Mouse (Mus musculus): ENCODE data around the gene Mctp1. TPM values are rescaled to one million over a fixed set of nuclear protein-coding genes. Genes with fewer than 3 reads are reported as not detected.

Gene Mctp1
- polyA plus RNA-seq, 1 experiment from 2014 or later = 0.44 TPM

DNA sequence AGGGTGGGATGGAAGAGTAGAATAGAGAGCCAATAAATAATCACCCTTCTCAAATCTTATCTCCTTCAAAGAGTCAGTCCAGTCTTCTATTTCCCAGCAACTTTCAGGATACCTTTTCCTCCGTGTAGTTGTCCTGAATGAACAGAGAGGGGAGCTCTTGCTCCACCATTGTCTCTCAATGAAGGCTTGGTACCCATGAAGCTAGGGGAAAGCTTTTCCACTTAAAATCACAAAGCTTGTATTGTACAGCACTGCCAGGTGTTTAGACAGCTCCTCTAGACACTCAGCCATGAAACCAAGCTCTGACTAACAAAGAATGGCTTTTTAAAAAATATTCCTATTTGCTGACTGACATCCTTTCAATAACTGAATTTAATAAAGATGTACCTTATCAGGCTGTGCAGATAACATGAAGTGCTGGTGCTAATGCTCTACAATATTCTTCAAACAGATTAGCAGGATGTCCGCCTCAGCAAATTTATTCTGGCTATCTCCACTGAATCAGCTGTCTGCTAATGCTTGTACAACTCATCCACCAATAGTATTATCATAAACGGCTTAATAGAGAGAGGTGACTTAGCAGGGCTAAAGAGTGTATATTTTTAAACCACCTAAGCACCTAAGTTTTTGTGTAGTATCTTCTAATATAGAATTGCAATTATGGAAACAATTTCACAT lies 417.9 kb downstream of the Mctp1 start:
- Histone ChIP-seq H3K4me1 (ENCODE audit: control insufficient read depth, insufficient read depth, low read length) (no peaks in the 10 kb centered on the region), H3K27me3 (ENCODE audit: control insufficient read depth, insufficient read depth, low read length) (no peaks in the 10 kb centered on the region), H3K9me3 (ENCODE audit: control insufficient read depth, low read length) (no peaks in the 10 kb centered on the region), H3K36me3 (ENCODE audit: control insufficient read depth, insufficient read depth, low read length) (no peaks in the 10 kb centered on the region), H3K4me2 (ENCODE audit: low read depth) (no peak overlapping the region), H3K4me3 (ENCODE audit: low read depth, low read length) (no peak overlapping the region), H3K9ac (ENCODE audit: low read length) (no peak overlapping the region), H3K27ac (ENCODE audit: low read depth, low read length) (no peak overlapping the region)
- 51% methylated on average over 3 of the region's 3 CpGs for WGBS
- ATAC-seq (ENCODE audit: insufficient read depth, low FRiP score, low TSS enrichment) = peak; percentile 62; the same call in 1 of the 2 replicates
- peak; percentile 46 for DNase-seq (ENCODE audit: low spot score)

DNA sequence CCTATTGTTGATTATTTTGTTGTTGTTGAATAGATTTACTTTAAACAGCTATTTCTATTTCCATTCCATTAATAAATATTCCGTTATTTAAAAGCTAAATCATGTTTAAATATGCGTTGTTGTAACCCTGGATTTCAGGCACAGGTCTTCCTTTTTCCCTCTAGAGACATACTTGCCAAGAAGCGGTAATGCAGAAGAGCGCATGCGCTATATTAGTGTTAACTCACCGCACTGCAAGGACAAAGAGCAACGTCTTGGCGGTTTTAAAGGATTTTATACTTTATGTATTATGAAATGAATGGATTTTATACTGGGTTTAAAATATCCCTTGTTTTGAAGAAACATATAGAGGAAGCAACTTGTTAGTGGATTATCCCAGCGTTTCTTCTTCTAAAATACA lies 418.6 kb downstream of the Mctp1 start:
- no peaks in the 10 kb centered on the region for H3K4me1 ChIP-seq (ENCODE audit: control insufficient read depth, insufficient read depth, low read length)
- H3K9me3 ChIP-seq (ENCODE audit: control insufficient read depth, low read length) = no peaks in the 10 kb centered on the region
- no peak overlapping the region for H3K4me2 ChIP-seq (ENCODE audit: low read depth)
- no peak overlapping the region for H3K27ac ChIP-seq (ENCODE audit: low read depth, low read length)
- ATAC-seq (ENCODE audit: insufficient read depth, low FRiP score, low TSS enrichment) (no peak), DNase-seq (ENCODE audit: low spot score) (no peak)
- H3K27me3 ChIP-seq (ENCODE audit: control insufficient read depth, insufficient read depth, low read length) = no peaks in the 10 kb centered on the region
- H3K4me3 ChIP-seq (ENCODE audit: low read depth, low read length) = no peak overlapping the region
- H3K36me3 ChIP-seq (ENCODE audit: control insufficient read depth, insufficient read depth, low read length) = no peaks in the 10 kb centered on the region
- WGBS = 91% methylated on average over 9 of the region's 9 CpGs
- no peak overlapping the region for H3K9ac ChIP-seq (ENCODE audit: low read length)

DNA sequence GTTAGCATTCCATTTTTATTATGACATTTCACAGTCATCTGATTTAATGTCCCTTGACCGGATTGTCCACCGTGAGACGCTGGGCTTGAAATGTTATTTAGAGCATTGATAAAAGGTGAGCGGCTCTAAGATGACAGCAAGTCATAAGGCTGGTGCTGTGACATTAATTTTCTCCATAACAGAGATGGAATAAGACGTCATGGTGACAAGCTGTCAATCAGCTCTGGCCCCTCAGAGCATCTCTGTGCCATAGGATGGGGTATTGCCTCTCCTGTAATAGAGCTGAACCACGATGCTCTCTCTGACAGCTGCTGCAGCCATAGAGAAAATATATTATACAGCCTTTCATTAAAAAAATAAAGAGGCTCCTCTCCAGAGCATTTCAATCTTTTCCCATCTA lies 419.5 kb downstream of the Mctp1 start:
- Histone ChIP-seq H3K27me3 (ENCODE audit: control insufficient read depth, insufficient read depth, low read length) (no peaks in the 10 kb centered on the region), H3K4me2 (ENCODE audit: low read depth) (no peak overlapping the region), H3K27ac (ENCODE audit: low read depth, low read length) (no peak overlapping the region), H3K9me3 (ENCODE audit: control insufficient read depth, low read length) (no peaks in the 10 kb centered on the region), H3K4me1 (ENCODE audit: control insufficient read depth, insufficient read depth, low read length) (no peaks in the 10 kb centered on the region), H3K36me3 (ENCODE audit: control insufficient read depth, insufficient read depth, low read length) (no peaks in the 10 kb centered on the region), H3K9ac (ENCODE audit: low read length) (no peak overlapping the region), H3K4me3 (ENCODE audit: low read depth, low read length) (no peak overlapping the region)
- no peak for DNase-seq (ENCODE audit: low spot score)
- 76% methylated on average over 6 of the region's 6 CpGs for WGBS
- peak; percentile 45; the same call in 1 of the 2 replicates for ATAC-seq (ENCODE audit: insufficient read depth, low FRiP score, low TSS enrichment)

GRCm38 (mm10) chr13:76808871-76809390 lies 424.6 kb downstream of the Mctp1 start:
- H3K9me3 ChIP-seq (ENCODE audit: control insufficient read depth, low read length) = no peaks in the 10 kb centered on the region
- 17% methylated on average over 1 of the region's 1 CpGs for WGBS
- no peak for DNase-seq (ENCODE audit: low spot score)
- H3K27ac ChIP-seq (ENCODE audit: low read depth, low read length) = no peak overlapping the region
- no peak overlapping the region for H3K9ac ChIP-seq (ENCODE audit: low read length)
- H3K4me1 ChIP-seq (ENCODE audit: control insufficient read depth, insufficient read depth, low read length) = peaks cover 10% of the 10 kb centered on the region
- H3K4me2 ChIP-seq (ENCODE audit: low read depth) = no peak overlapping the region
- H3K4me3 ChIP-seq (ENCODE audit: low read depth, low read length) = no peak overlapping the region
- H3K36me3 ChIP-seq (ENCODE audit: control insufficient read depth, insufficient read depth, low read length) = no peaks in the 10 kb centered on the region
- H3K27me3 ChIP-seq (ENCODE audit: control insufficient read depth, insufficient read depth, low read length) = no peaks in the 10 kb centered on the region
- no peak for ATAC-seq (ENCODE audit: insufficient read depth, low FRiP score, low TSS enrichment)

DNA sequence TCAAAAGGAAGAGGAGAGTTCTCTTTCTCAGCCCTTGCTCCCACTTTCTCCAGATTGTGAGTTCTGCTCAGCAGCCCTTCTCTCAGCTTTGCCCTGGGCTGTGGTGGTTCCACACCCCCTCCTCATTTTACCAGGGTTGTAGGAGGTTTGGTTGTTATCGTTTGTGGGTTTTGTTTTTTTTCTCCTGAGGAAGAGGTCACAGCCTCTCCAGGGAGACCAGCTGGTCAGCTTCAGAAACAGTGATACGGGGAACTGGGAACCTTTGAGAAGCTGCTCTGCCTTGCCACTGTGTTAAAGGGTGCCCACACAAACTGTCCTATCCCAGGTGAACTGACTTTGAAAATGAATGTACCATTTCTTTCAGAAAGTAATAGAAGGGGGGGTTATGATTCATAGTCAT lies 425.5 kb downstream of the Mctp1 start:
- Histone ChIP-seq H3K36me3 (ENCODE audit: control insufficient read depth, insufficient read depth, low read length) (no peaks in the 10 kb centered on the region), H3K4me3 (ENCODE audit: low read depth, low read length) (no peak overlapping the region), H3K9me3 (ENCODE audit: control insufficient read depth, low read length) (no peaks in the 10 kb centered on the region), H3K9ac (ENCODE audit: low read length) (no peak overlapping the region), H3K27ac (ENCODE audit: low read depth, low read length) (no peak overlapping the region), H3K27me3 (ENCODE audit: control insufficient read depth, insufficient read depth, low read length) (no peaks in the 10 kb centered on the region), H3K4me2 (ENCODE audit: low read depth) (no peak overlapping the region), H3K4me1 (ENCODE audit: control insufficient read depth, insufficient read depth, low read length) (peaks cover 10% of the 10 kb centered on the region)
- 4% methylated on average over 2 of the region's 2 CpGs for WGBS
- ATAC-seq (ENCODE audit: insufficient read depth, low FRiP score, low TSS enrichment) (no peak), DNase-seq (ENCODE audit: low spot score) (peak; percentile 16)

DNA sequence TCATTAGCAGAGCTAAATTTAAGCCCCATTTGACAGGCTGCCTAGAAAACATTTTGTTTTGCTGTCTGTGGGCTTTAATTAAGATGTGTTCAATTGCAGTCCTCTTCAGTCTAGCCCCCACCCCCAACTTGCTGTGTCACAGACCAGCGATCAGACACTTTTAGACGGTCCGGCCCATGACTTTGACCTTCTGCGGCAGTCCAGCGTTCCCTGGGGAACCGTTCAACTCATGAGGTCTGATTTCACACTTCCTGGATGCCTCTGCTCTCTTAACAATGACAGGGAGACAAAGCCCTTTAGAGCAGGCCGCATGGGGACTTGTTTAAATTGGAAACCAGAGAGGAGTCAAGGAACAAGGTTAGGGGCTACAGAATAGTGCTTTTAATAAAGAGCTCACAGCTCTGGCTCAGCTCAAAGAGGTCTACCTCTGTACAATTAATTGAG lies 426.2 kb downstream of the Mctp1 start:
- DNase-seq (ENCODE audit: low spot score) (peak; percentile 77), ATAC-seq (ENCODE audit: insufficient read depth, low FRiP score, low TSS enrichment) (peak; percentile 86)
- no peak overlapping the region for H3K4me3 ChIP-seq (ENCODE audit: low read depth, low read length)

GRCm38 (mm10) chr13:76823083-76823482 lies 438.7 kb downstream of the Mctp1 start:
- Histone ChIP-seq H3K27ac (ENCODE audit: low read depth, low read length) (no peak overlapping the region), H3K4me2 (ENCODE audit: low read depth) (no peak overlapping the region), H3K9me3 (ENCODE audit: control insufficient read depth, low read length) (no peaks in the 10 kb centered on the region), H3K4me1 (ENCODE audit: control insufficient read depth, insufficient read depth, low read length) (no peaks in the 10 kb centered on the region), H3K27me3 (ENCODE audit: control insufficient read depth, insufficient read depth, low read length) (no peaks in the 10 kb centered on the region), H3K9ac (ENCODE audit: low read length) (no peak overlapping the region), H3K36me3 (ENCODE audit: control insufficient read depth, insufficient read depth, low read length) (no peaks in the 10 kb centered on the region), H3K4me3 (ENCODE audit: low read depth, low read length) (no peak overlapping the region)
- WGBS = 59% methylated on average over 3 of the region's 3 CpGs
- DNase-seq (ENCODE audit: low spot score) = no peak
- no peak for ATAC-seq (ENCODE audit: insufficient read depth, low FRiP score, low TSS enrichment)

More for the DNA sequence above, 426.2 kb downstream of the Mctp1 start:
- WGBS = 1% methylated on average over 7 of the region's 7 CpGs
- H3K4me1 ChIP-seq (ENCODE audit: control insufficient read depth, insufficient read depth, low read length) = peaks cover 10% of the 10 kb centered on the region
- H3K9me3 ChIP-seq (ENCODE audit: control insufficient read depth, low read length) = no peaks in the 10 kb centered on the region
- H3K9ac ChIP-seq (ENCODE audit: low read length) = no peak overlapping the region
- no peak overlapping the region for H3K4me2 ChIP-seq (ENCODE audit: low read depth)
- H3K27ac ChIP-seq (ENCODE audit: low read depth, low read length) = no peak overlapping the region; the same call in 1 of the 2 replicates
- no peaks in the 10 kb centered on the region for H3K36me3 ChIP-seq (ENCODE audit: control insufficient read depth, insufficient read depth, low read length)
- no peaks in the 10 kb centered on the region for H3K27me3 ChIP-seq (ENCODE audit: control insufficient read depth, insufficient read depth, low read length)

DNA sequence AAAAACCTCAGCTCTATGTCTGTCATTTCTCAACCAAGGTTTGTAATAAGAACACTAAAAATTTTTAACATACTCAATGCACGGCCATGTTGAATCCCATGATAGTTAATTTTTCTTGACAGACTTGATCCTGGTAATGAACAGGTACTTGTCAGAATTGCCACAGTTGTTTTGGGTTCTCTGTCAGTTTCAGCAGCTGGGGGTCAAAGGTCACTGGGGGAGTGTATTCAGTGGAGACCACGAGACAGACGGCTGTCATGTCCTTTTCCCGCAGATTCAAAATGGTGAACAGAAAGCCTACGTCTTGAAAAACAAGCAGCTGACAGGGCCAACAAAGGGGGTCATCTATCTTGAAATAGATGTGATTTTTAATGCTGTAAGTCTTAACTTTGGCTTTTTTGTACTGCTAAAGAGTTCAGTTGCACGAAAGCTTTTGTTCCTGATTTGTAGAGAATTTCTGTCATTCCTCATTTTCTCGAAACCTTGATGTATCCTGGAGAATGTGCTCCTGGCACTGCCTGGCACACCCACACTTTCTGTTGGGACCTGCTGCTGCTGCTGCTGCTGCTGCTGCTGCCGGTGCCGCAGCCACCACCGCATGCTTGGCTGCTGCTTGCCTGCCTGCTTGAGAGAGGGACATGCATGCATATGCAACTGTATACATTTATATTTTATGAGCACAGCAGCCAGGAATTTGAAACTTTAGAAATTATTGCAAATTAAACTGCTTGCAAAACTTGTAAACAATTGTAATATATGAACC lies 440.8 kb downstream of the Mctp1 start:
- peak; percentile 26 for DNase-seq (ENCODE audit: low spot score)
- no peak; the same call in 1 of the 2 replicates for ATAC-seq (ENCODE audit: insufficient read depth, low FRiP score, low TSS enrichment)
- WGBS = 38% methylated on average over 10 of the region's 10 CpGs
- H3K9me3 ChIP-seq (ENCODE audit: control insufficient read depth, low read length) = no peaks in the 10 kb centered on the region
- H3K27ac ChIP-seq (ENCODE audit: low read depth, low read length) = no peak overlapping the region
- H3K9ac ChIP-seq (ENCODE audit: low read length) = no peak overlapping the region
- H3K27me3 ChIP-seq (ENCODE audit: control insufficient read depth, insufficient read depth, low read length) = no peaks in the 10 kb centered on the region
- H3K4me2 ChIP-seq (ENCODE audit: low read depth) = no peak overlapping the region
- H3K36me3 ChIP-seq (ENCODE audit: control insufficient read depth, insufficient read depth, low read length) = no peaks in the 10 kb centered on the region
- H3K4me1 ChIP-seq (ENCODE audit: control insufficient read depth, insufficient read depth, low read length) = no peaks in the 10 kb centered on the region
- no peak overlapping the region for H3K4me3 ChIP-seq (ENCODE audit: low read depth, low read length)
